In genomic region chr7:43672581-43673260, GRCm38 (mm10) we compare ENCODE assay signal across 8 mouse cellular contexts. TPM values are rescaled to one million over a fixed set of nuclear protein-coding genes. Genes with fewer than 3 reads are reported as not detected.
A peak's percentile ranks its signal among the peaks of the same experiment; 100 is the strongest.
DNase-seq lines count a peak whose midpoint lies in the region; ATAC-seq and TF ChIP-seq lines count a peak whose summit lies in the region.

No protein-coding gene starts in this region.

- peak overlapping the region; percentile 20 for H3K4me3 ChIP-seq in thymus, adult 2 months (ENCODE audit: control insufficient read depth, insufficient read depth, low read length)
- H3K4me3 ChIP-seq in embryonic facial prominence, embryonic 15.5 days (replicated peaks): peak overlapping the region; percentile 80
- peak overlapping the region; percentile 80 for H3K4me3 ChIP-seq in kidney, embryonic 14.5 days (ENCODE audit: low read length)
- peak overlapping the region; percentile 86 for H3K4me3 ChIP-seq in macrophage (ENCODE audit: inconsistent target)

- no peak overlapping the region for H3K27ac ChIP-seq in thymus, adult 2 months (ENCODE audit: control insufficient read depth, insufficient read depth, low read length)
- peak overlapping the region; percentile 80 for H3K27ac ChIP-seq in embryonic facial prominence, embryonic 15.5 days (replicated peaks)
- H3K27ac ChIP-seq in kidney, embryonic 14.5 days (ENCODE audit: low read depth, low read length): peak overlapping the region; percentile 20; the same call in 1 of the 2 replicates
- peak overlapping the region; percentile 72; the same call in 1 of the 2 replicates for H3K27ac ChIP-seq in macrophage

- DNase-seq in thymus, adult 2 months: no peak
- no peak for DNase-seq in thymus, postnatal 14 days
- no peak for DNase-seq in yolk sac, embryonic 10.5 days (ENCODE audit: low spot score)
- no peak for DNase-seq in testis, postnatal 14 days (ENCODE audit: low spot score)

- TF ChIP-seq CTCF in thymus, adult 2 months (IDR thresholded peaks at IDR 0.05; ENCODE audit: borderline replicate concordance, control insufficient read depth, extremely low read depth, insufficient read depth, low read length, poor library complexity): no peak

- WGBS in thymus, adult 2 months: 25% methylated on average over 10 of the region's 10 CpGs
- WGBS in embryonic facial prominence, embryonic 15.5 days: 12% methylated on average over 10 of the region's 10 CpGs
- WGBS in kidney, embryonic 14.5 days: 10% methylated on average over 10 of the region's 10 CpGs
- 25% methylated on average over 10 of the region's 10 CpGs for WGBS in macrophage (ENCODE audit: missing documents)

- 0 out of 2 replicates have a peak, but pooled peaks cover 5% of the 10 kb centered on the region for H3K9me3 ChIP-seq in embryonic facial prominence, embryonic 15.5 days (replicated peaks)
- H3K9me3 ChIP-seq in kidney, embryonic 14.5 days (ENCODE audit: control insufficient read depth, low read length): 0 out of 2 replicates have a peak, but pooled peaks cover 9% of the 10 kb centered on the region

- no peak for TF ChIP-seq POLR2A in thymus, adult 2 months (IDR thresholded peaks at IDR 0.05; ENCODE audit: control insufficient read depth, extremely low read depth, insufficient read depth, low read length, poor library complexity)

- peaks cover 7% of the 10 kb centered on the region for H3K4me1 ChIP-seq in thymus, adult 2 months (replicated peaks; ENCODE audit: control insufficient read depth, insufficient read depth, low read length)
- H3K4me1 ChIP-seq in embryonic facial prominence, embryonic 15.5 days: peaks cover 6% of the 10 kb centered on the region
- H3K4me1 ChIP-seq in kidney, embryonic 14.5 days (ENCODE audit: control insufficient read depth, insufficient read depth, low read length): peaks cover 6% of the 10 kb centered on the region; the same call in 1 of the 2 replicates

- H3K9ac ChIP-seq in embryonic facial prominence, embryonic 15.5 days: peak overlapping the region; percentile 64
- H3K9ac ChIP-seq in kidney, embryonic 14.5 days (ENCODE audit: low read depth, low read length): peak overlapping the region; percentile 81

- H3K36me3 ChIP-seq in thymus, adult 2 months (ENCODE audit: control insufficient read depth, insufficient read depth, low read length): peaks cover 8% of the 10 kb centered on the region; the same call in 1 of the 2 replicates
- H3K36me3 ChIP-seq in embryonic facial prominence, embryonic 15.5 days: peaks cover 36% of the 10 kb centered on the region
- peaks cover 30% of the 10 kb centered on the region for H3K36me3 ChIP-seq in kidney, embryonic 14.5 days (ENCODE audit: control insufficient read depth, insufficient read depth, low read length)
- H3K36me3 ChIP-seq in macrophage (ENCODE audit: inconsistent target): peaks cover 17% of the 10 kb centered on the region; the same call in 1 of the 2 replicates

- no peak for ATAC-seq in embryonic facial prominence, embryonic 15.5 days (ENCODE audit: insufficient number of reproducible peaks, low FRiP score, low TSS enrichment, low read depth)
- ATAC-seq in kidney, embryonic 14.5 days (ENCODE audit: low FRiP score, low TSS enrichment): peak; percentile 20; the same call in 1 of the 2 replicates
- ATAC-seq in monocyte, adult 5-6 weeks (replicated peaks; ENCODE audit: insufficient number of reproducible peaks, low FRiP score, low TSS enrichment, poor library complexity, severe bottlenecking): no peak

- H3K27me3 ChIP-seq in thymus, adult 2 months (ENCODE audit: control insufficient read depth, insufficient read depth, low read length): no peaks in the 10 kb centered on the region
- H3K27me3 ChIP-seq in embryonic facial prominence, embryonic 15.5 days: no peaks in the 10 kb centered on the region
- H3K27me3 ChIP-seq in kidney, embryonic 14.5 days (ENCODE audit: control insufficient read depth, insufficient read depth, low read length): no peaks in the 10 kb centered on the region

- peak overlapping the region; percentile 78 for H3K4me2 ChIP-seq in embryonic facial prominence, embryonic 15.5 days (replicated peaks)
- peak overlapping the region; percentile 59 for H3K4me2 ChIP-seq in kidney, embryonic 14.5 days (replicated peaks; ENCODE audit: low read depth, low read length)

- peaks cover 26% of the 10 kb centered on the region; the same call in 1 of the 2 replicates for H3K79me2 ChIP-seq in macrophage (ENCODE audit: inconsistent target)

RNA-seq across cellular contexts. Expression of gene Ctu1, which starts 0.9 kb away (rescaled TPM):
- 15.0 and 17.0 TPM in 2 replicates for polyA plus RNA-seq in thymus, adult 2 months (2012; rRNA removed)
- polyA plus RNA-seq in embryonic facial prominence, embryonic 15.5 days (2015; fragmentation: Nextera tagmentation; extraction: Ambion mirVana): 17.1 and 18.2 TPM in 2 replicates
- 11.4 and 12.6 TPM in 2 replicates for polyA plus RNA-seq in kidney, embryonic 14.5 days (2014; fragmentation: Nextera tagmentation; extraction: Ambion mirVana)
- 10 to 100 TPM in 5 of 26 experiments, 1 to 10 TPM in 18, under 1 TPM in 3; 0.69 to 15.7 (median 6.6) TPM for total RNA-seq in macrophage (2018; cell fraction: chromatin; rRNA removed)
- total RNA-seq in macrophage (2018; cell fraction: cytosol; rRNA removed): 10 to 100 TPM in 6 of 26 experiments, 1 to 10 TPM in 20; 3.2 to 16.3 (median 8.9) TPM
- 10 to 100 TPM in 11 of 26 experiments, 1 to 10 TPM in 15; 1.5 to 20.2 (median 9.3) TPM for total RNA-seq in macrophage (2018; cell fraction: nucleus; rRNA removed)
- 2.6 to 6.7 TPM (median 4.7 TPM) in 3 replicates for polyA plus RNA-seq in macrophage (2018)
- 3.4 to 6.1 TPM (median 5.4 TPM) in 3 replicates for total RNA-seq in monocyte, adult 5-6 weeks (2017)

RNA-seq across cellular contexts. Expression of gene Siglece, which starts 12.8 kb away (rescaled TPM):
- polyA plus RNA-seq in thymus, adult 2 months (2012; rRNA removed): 2.5 and 2.8 TPM in 2 replicates
- 1.0 and 1.7 TPM in 2 replicates for polyA plus RNA-seq in embryonic facial prominence, embryonic 15.5 days (2015; fragmentation: Nextera tagmentation; extraction: Ambion mirVana)
- polyA plus RNA-seq in kidney, embryonic 14.5 days (2014; fragmentation: Nextera tagmentation; extraction: Ambion mirVana): 0.39 and 0.95 TPM in 2 replicates
- total RNA-seq in macrophage (2018; cell fraction: chromatin; rRNA removed): 10 to 100 TPM in 13 of 26 experiments, 1 to 10 TPM in 1, under 1 TPM in 8, not detected in 4; 0.41 to 48.0 (median 16.8) TPM
- total RNA-seq in macrophage (2018; cell fraction: cytosol; rRNA removed): 10 to 100 TPM in 13 of 26 experiments, 1 to 10 TPM in 1, under 1 TPM in 12; 0.16 to 64.8 (median 13.7) TPM
- total RNA-seq in macrophage (2018; cell fraction: nucleus; rRNA removed): 100 to 1,000 TPM in 1 of 26 experiments, 10 to 100 TPM in 12, 1 to 10 TPM in 3, under 1 TPM in 10; 0.48 to 107 (median 17.0) TPM
- polyA plus RNA-seq in macrophage (2018): 0.73 to 2.4 TPM (median 0.83 TPM) in 3 replicates
- total RNA-seq in monocyte, adult 5-6 weeks (2017): 5.3 to 8.1 TPM (median 5.7 TPM) in 3 replicates

RNA-seq across cellular contexts. Expression of gene Klk14, which starts 17.5 kb away (rescaled TPM):
- polyA plus RNA-seq in thymus, adult 2 months (2012; rRNA removed): 1.9 and 2.0 TPM in 2 replicates
- polyA plus RNA-seq in embryonic facial prominence, embryonic 15.5 days (2015; fragmentation: Nextera tagmentation; extraction: Ambion mirVana): 1.3 and 2.4 TPM in 2 replicates
- polyA plus RNA-seq in kidney, embryonic 14.5 days (2014; fragmentation: Nextera tagmentation; extraction: Ambion mirVana): not detected in 2 replicates
- not detected for total RNA-seq in macrophage (2018; cell fraction: chromatin; rRNA removed)
- total RNA-seq in macrophage (2018; cell fraction: cytosol; rRNA removed): not detected
- not detected for total RNA-seq in macrophage (2018; cell fraction: nucleus; rRNA removed)
- polyA plus RNA-seq in macrophage (2018): not detected in 3 replicates
- total RNA-seq in monocyte, adult 5-6 weeks (2017): not detected in 3 replicates

RNA-seq across cellular contexts. Expression of gene Ceacam18, which starts 38.2 kb away (rescaled TPM):
- polyA plus RNA-seq in thymus, adult 2 months (2012; rRNA removed): 0.85 and 1.0 TPM in 2 replicates
- polyA plus RNA-seq in embryonic facial prominence, embryonic 15.5 days (2015; fragmentation: Nextera tagmentation; extraction: Ambion mirVana): not detected in 2 replicates
- not detected in 2 replicates for polyA plus RNA-seq in kidney, embryonic 14.5 days (2014; fragmentation: Nextera tagmentation; extraction: Ambion mirVana)
- total RNA-seq in macrophage (2018; cell fraction: chromatin; rRNA removed): not detected
- under 1 TPM in 7 of 26 experiments, not detected in 19; 0.06 to 0.11 (median 0.07) TPM for total RNA-seq in macrophage (2018; cell fraction: cytosol; rRNA removed)
- total RNA-seq in macrophage (2018; cell fraction: nucleus; rRNA removed): under 1 TPM in 1 of 26 experiments, not detected in 25; 0.58 TPM
- polyA plus RNA-seq in macrophage (2018): not detected in 3 replicates
- not detected in 3 replicates for total RNA-seq in monocyte, adult 5-6 weeks (2017)

RNA-seq across cellular contexts. Expression of gene Klk13, which starts 39.6 kb away (rescaled TPM):
- polyA plus RNA-seq in thymus, adult 2 months (2012; rRNA removed): 3.6 and 4.4 TPM in 2 replicates
- 18.3 and 18.5 TPM in 2 replicates for polyA plus RNA-seq in embryonic facial prominence, embryonic 15.5 days (2015; fragmentation: Nextera tagmentation; extraction: Ambion mirVana)
- 0.19 and 0.31 TPM in 2 replicates for polyA plus RNA-seq in kidney, embryonic 14.5 days (2014; fragmentation: Nextera tagmentation; extraction: Ambion mirVana)
- total RNA-seq in macrophage (2018; cell fraction: chromatin; rRNA removed): not detected
- total RNA-seq in macrophage (2018; cell fraction: cytosol; rRNA removed): not detected
- not detected for total RNA-seq in macrophage (2018; cell fraction: nucleus; rRNA removed)
- polyA plus RNA-seq in macrophage (2018): not detected in 3 replicates
- total RNA-seq in monocyte, adult 5-6 weeks (2017): not detected in 3 replicates

Comparison
In these comparisons a context has a peak if more than half of its experiments do, and no peak if none do; other contexts are left out.
1. H3K4me3 ChIP-seq: peak in every context shown above with its lines; median percentile 86 in macrophage; 80 in embryonic facial prominence, embryonic 15.5 days; 80 in kidney, embryonic 14.5 days; 20 in thymus, adult 2 months.